Mouse (Mus musculus): Measurements from ENCODE around the gene Pa2g4.
A peak's percentile ranks its signal among the peaks of the same experiment; 100 is the strongest.
"Not testable (repeated sequence)": the region's sequence is repeated elsewhere in the genome, so short reads cannot be mapped to it uniquely, and the experiment has no call there.

Pa2g4 gene

GRCm38 (mm10) chr10:128565788-128566531 is at the start of gene Pa2g4:
Pa2g4 (minus strand) TSS chr10:128565987.
- peak; percentile 94 for DNase-seq (ENCODE audit: low read depth, low spot score)

- DNase-seq (ENCODE audit: low read depth, low spot score) = no peak
Measured at GRCm38 (mm10) chr10:128614934-128615333, 49.1 kb upstream of the Pa2g4 start.

GRCm38 (mm10) chr10:128613820-128614219 is 48.0 kb upstream of the Pa2g4 start:
- not testable (repeated sequence) for DNase-seq (ENCODE audit: low read depth, low spot score)

DNA sequence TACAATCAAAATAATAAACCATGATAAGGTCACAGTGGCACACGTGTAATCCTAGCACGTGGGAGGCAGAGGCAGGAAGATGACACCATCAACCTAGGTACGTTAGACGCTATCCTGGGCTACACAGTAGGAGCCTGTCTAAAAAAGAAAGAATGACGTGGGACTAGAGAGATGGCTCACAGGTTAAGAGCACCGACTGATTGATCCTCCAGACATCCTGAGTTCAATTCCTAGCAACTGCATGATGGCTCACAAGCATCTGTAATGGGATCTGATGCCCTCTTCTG is 47.3 kb upstream of the Pa2g4 start:
- no peak for DNase-seq (ENCODE audit: low read depth, low spot score)

- DNase-seq (ENCODE audit: low read depth, low spot score) = peak; percentile 71
Measured at GRCm38 (mm10) chr10:128612433-128613153, 46.8 kb upstream of the Pa2g4 start.

GRCm38 (mm10) chr10:128606483-128606882 is 40.7 kb upstream of the Pa2g4 start:
- DNase-seq (ENCODE audit: low read depth, low spot score) = no peak

DNA sequence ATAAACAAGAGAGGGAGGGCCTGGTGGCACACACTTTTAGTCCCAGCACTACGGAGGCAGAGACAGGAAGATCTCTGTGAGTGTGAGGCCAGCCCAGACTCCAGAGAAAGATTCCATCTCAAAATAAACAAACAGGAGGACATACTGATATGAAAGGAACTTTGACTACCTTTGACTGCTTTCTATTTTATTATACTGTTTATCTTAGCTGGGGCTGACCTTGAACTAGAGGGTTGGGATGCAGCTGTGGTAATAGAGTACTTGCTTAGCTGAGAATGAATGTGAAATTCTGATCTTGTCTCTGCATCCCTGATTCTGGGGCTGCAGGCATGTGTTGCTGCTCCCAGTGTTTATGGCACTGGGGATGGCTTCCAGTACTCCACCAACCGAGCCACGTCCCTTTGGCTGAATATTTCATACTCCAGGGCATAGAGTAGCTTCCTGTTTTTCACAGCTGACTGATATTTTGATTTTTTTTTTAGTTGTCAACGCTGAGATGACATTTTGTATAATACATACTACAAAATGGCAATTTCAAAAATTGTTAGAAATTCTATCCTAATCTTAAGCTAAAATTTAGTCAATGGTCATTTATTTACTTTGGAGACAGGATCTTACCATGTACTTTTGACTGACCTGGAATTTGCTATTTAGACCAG is 36.8 kb upstream of the Pa2g4 start:
- DNase-seq (ENCODE audit: low read depth, low spot score) = no peak

DNA sequence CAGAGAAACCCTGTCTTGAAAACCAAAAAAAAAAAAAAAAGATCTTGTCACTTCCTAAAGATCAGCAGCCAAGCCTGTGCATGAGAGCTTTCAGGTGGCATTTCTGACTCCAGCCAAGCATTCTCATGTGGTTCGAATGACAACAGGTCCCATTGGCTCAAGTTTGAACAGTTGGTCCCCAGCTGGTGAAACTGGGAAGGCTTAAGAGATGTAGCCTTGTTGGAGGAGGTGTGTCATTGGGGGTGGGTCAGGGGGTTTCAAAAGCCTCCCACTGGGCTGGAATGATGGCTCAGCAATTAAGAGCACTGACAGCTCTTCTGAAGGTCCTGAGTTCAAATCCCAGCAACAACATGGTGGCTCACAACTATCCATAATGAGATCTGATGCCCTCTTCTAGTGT is 35.7 kb upstream of the Pa2g4 start:
- DNase-seq (ENCODE audit: low read depth, low spot score) = no peak

DNA sequence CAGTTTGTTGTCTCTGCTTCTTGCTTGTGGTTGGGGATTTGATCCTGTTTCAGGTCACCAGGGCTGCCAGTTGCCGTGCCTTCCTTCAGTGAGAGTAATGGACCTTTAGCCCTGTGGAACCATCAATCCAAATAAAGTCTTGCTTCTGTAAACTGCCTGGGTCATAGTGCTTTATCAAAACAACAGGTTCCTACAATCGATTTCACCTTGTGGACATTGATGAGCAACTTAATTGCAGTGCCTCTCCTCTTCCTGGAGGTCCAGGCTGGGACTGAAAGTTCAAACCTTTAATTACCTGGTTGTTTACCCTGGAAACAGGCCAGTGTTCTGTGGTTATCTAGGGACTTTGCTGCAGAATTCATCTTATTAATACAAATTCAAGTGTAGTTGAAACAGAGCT is 32.7 kb upstream of the Pa2g4 start:
- DNase-seq (ENCODE audit: low read depth, low spot score) = no peak

- no peak for DNase-seq (ENCODE audit: low read depth, low spot score)
Measured at GRCm38 (mm10) chr10:128592797-128593196, 27.0 kb upstream of the Pa2g4 start.

DNA sequence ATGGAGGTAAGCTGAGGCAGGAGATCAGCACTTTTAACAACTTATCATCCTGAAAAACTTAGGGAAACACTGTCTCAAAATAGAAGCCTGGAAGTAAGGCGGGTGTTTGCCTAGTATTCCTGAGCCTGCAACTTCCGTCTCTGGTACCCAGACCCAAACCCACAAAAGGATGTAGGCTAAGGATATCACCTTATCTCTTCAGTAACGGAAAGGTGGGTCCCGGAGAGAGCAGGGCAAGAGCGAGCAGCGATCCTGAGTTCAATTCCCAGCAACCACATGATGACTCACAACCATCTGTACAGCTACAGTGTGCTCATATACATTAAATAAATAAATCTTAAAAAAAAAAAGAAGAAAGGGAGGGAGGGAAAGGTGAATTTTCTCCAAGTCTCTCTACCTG is 25.6 kb upstream of the Pa2g4 start:
- no peak for DNase-seq (ENCODE audit: low read depth, low spot score)

- DNase-seq (ENCODE audit: low read depth, low spot score) = no peak
Measured at GRCm38 (mm10) chr10:128590193-128590690, 24.5 kb upstream of the Pa2g4 start.

DNA sequence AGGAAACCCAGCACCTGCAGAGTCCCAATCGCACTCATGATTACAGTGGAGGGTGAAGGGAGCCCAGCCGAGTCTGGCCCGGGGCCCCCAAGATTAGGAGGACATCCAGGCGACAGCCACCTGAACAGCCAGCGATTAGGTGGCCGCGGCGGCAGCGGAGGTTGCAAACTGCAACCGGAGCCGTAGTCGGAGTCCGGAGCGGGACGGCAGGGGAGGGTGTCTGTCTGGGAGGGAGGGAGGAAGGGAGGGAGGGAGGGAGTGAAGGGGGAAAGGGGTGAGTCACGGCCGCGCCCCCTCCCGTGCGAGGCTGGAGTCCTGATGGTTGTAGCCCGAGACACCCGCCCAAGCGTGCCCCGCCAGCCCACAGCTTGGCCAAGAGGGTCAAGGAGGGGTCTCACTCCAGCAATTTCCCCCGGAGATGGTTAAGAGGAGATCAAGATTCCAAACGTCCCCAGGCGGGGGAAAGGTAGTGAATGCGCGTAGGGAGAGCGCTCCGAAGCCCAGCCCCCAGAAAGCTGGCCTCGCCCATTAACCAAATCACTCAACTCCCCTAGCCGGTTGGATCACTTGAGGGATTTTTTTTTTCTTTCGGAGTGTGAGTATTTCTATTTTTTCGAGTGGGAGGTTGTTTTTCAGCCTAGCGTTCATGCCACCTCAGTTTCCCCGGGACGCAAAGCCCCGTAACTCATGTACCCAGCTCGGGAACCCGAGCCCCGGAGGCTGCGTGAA is 23.8 kb upstream of the Pa2g4 start, which contains the start of gene Erbb3:
Gene Erbb3, minus strand, starts transcription at position 189 of the 729 bp plus-strand sequence.
- DNase-seq (ENCODE audit: low read depth, low spot score) = no peak

GRCm38 (mm10) chr10:128588775-128589463 is 23.1 kb upstream of the Pa2g4 start:
- DNase-seq (ENCODE audit: low read depth, low spot score) = no peak

DNA sequence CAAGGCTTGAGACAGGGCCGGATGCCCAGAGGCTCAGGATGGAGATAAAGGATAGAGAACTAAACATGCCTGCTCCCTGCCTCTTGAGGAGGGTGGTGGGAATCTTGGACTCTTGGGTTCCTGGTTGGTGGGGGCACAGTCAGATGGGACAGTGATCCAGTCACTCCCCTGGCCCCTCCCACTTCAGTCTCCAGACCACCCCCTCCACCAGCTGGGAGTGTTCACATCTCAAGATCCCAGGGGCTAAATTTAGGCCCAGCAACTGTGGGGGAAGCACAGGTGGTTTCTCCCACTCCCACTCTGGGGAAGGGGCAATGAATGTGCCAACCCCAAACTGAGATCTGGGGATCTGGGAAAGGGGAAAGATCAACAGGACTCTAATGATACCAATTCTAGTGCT is 22.3 kb upstream of the Pa2g4 start:
- DNase-seq (ENCODE audit: low read depth, low spot score) = no peak

DNA sequence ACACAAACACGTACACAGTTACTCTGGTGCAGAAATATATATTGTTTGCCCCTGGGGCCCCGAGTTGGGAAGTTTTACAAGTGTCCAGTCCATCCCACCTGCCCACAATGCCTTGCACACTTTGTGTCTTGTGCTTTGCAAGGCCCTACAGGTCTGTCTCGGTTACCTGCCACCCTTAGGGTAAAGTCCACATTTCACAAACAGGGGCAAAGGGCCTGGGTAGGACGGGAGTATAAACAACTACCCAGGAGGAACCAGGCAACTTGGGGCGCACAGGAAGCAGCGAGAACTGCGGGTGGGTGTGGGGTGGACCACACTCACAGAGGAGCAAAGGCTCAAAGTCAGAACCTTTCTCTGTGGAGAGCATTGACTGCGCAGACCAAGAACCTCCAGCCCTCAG is 21.9 kb upstream of the Pa2g4 start:
- DNase-seq (ENCODE audit: low read depth, low spot score) = no peak

GRCm38 (mm10) chr10:128587120-128587519 is 21.3 kb upstream of the Pa2g4 start:
- DNase-seq (ENCODE audit: low read depth, low spot score) = no peak

- DNase-seq (ENCODE audit: low read depth, low spot score) = no peak
Measured at GRCm38 (mm10) chr10:128586546-128586945, 20.8 kb upstream of the Pa2g4 start.

DNA sequence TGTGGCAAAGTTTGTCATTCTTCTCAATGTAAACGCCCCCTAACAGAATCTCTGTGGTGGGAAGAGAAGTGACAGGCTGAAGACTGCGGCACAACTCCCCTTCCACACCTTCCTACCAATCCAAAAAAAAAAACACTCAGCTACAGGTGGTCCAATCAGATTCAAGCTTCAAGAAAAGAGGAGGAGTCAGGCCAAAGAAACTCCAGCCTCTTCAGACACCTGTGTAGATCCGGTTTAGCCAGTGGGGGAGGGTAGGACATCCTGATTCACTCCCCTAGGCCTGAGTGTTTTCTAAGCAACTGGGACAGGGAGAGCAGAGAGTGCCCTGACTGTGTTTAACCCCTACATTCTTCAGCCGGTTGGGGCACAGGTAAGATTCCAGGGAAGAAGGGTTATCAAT is 18.6 kb upstream of the Pa2g4 start:
- DNase-seq (ENCODE audit: low read depth, low spot score) = no peak

- DNase-seq (ENCODE audit: low read depth, low spot score) = no peak
Measured at GRCm38 (mm10) chr10:128583644-128584043, 17.9 kb upstream of the Pa2g4 start.

- DNase-seq (ENCODE audit: low read depth, low spot score) = no peak
Measured at GRCm38 (mm10) chr10:128579731-128580130, 13.9 kb upstream of the Pa2g4 start.

Measured in c-Kit-negative CD71-positive TER-119-positive erythroid progenitor cells, embryonic 14.5 days (primary cell).